Mouse (Mus musculus): ENCODE measurements around the gene Klk4. TPM values are rescaled to one million over a fixed set of nuclear protein-coding genes. Genes with fewer than 3 reads are reported as not detected.
A peak's percentile ranks its signal among the peaks of the same experiment; 100 is the strongest.

Klk4 gene
- total RNA-seq, 2 experiments from 2014 or later, result not detected

DNA sequence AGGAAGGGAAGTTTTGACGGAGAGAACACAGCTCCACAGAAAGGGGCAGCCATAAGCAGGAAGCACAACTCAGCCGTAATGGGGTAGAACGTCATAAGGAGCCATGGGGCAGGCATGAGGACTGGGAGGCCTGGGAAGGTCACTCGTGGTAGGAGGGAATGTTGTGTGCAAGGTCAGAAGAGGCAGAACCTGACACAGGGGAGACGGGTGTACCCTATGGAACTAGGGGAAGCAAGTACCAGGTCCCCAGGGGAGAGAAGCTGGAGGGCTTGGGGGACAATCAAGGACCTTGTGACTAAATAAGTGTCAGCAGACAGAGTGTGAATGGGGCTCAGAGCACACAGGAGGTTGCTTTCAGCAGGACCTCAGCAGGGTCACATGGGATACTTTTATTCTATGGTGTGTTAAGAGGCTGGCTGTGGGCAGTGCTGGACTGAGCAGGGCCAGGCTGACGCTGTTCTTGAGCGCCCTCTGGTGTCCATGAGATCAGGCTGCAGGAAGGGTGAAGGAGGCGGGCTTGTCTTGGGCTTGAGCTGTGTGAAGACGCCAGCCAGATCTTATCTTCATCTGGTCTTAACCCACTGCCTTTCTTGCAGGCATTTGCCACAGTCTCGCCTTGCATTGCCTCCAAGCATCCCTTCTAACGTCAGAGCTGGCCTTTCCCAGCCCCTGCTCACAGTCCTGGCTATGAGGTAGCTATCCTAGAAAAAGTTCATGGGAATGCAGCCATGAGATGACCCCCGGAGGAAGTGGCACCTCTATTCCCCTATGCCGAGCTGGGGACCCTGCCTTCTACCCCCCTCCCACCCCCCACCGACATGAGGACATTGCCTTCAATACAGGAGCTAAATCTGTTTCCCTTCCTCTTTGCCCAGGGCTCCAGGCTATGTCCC, 38.8 kb downstream of the Klk4 start:
- DNase-seq, result peak; percentile 58 to 64

DNA sequence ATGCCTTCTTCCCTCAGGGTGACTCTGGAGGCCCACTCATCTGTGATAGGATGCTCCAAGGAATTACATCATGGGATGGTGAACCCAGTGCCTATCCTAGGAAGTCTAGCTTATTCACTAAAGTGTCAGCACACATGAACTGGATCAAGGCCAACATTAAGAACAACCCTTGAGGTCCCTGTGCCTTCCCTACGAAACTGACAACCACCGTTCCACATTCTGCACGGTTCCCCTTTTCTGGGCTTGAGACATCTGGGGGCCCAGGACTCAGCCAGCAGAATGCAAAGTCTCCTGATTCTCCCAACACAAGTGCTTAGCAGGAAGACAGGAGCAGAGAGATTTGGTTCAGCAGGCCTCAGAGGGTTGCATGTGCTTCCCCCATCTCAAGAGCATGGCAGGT, 39.6 kb downstream of the Klk4 start:
- no peak for DNase-seq

DNA sequence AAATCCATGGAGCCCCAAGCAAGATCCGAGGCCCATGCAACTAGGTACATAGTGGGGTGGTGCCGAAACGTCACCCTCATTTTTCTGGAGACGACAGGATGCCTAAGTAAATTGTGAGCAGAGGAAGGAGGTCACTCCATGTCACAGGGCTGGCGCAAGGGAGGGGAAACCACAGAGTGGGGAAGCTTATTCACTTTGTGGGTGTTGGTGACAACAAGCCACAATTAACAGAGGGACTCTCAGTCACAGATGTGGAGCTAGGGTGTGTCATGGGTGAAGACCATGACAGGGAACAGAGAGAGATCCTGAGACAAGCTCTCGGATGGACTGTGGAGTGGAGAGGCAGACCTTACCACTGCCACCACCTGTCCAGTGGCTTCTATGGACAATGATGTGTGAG, 40.1 kb downstream of the Klk4 start:
- no peak for DNase-seq

DNA sequence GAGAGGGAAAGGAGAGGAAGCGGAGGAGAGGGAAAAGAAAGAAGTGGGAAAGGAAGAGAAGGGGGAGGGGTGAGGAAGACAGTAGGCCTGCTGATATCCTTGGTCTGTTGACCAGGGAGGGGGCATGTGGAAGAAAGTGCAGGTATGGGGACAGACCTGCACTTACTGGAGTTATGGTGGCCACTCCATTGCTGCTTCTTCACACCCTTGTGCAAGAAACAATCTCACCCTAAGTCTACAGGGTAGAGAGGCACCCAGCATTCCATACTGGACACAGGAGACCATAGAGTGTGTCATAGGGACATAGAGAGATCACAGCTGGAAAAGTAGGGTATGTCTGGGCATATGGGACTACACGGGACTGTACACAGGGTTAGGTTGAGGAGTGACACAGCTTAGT, 41.0 kb downstream of the Klk4 start:
- DNase-seq, result no peak

DNA sequence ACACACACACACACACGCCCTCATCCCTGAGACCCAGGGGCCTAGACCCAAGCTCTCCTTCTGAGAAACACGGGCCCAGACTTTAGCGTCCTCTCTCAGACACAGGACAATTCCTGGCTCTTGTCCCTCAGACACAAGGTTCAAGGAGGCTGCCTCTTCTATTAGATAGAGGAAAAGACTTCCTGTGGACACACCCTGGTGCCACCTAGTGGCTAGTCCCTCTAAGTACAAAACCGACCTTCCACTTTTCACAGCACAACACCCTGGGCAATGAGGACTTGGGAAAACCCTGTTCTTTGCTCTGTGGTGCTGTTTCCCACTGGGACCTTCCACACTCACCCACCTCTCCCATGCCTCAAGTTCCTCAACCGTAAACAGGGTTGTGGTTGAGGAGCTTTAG, 45.0 kb downstream of the Klk4 start:
- no peak for DNase-seq

DNA sequence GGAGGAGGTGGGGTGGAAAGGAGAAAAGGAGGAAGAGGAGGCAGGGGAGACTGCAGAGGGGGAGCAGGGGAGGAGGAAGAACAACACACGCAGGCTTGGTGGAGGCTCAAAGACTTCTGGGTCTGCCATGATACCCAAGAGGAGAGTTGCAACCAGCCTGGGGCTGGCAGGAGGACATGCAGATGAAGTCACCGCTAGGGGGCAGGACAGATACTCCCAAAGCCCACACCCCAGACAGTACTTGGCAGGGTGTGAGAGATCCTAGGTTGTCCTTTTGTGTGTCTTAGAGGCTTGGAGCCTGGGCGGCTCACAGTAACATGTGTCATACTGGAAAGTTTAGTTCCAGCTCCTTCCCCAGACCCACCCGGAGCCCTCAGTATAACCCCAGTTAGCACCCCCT, 47.6 kb downstream of the Klk4 start:
- no peak for DNase-seq

DNA sequence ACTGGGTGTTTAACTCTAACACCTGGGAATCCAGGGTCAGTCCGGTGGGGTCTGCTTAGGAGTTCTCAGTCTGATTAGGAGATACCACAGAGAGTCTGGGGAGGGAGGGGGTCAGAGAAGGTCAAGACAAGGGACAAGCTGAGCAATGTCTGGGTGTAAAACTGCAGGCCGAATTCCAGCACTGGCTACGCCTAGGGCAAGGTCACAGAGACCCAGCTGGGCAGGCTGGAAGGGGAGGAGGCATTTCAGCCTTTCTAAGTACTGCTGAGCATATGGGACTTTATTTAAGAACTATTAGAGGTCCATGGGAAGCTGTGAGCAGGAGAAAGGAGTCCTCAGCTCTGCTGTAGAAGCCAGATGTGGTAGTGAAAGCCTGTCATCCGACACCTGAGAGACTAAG, 51.4 kb downstream of the Klk4 start:
- DNase-seq, result no peak

DNA sequence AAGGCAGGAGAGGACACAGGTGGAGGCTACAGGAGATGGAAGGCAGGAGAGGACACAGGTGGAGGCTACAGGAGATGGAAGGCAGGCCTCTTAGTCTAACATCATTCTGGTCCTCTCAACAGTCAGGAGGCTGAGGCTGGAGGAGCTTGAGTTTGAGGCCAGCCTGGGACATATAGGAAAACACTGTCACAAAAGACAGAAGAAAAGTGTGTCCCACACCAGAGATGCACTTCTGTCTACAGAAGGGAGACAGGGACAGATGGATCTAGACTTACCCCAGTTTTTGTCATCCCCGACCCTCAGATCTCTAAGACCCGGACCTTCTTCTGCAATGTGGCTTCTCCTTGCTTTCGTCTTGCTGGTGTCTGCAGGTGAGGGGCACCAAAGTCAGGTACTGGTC, 52.5 kb downstream of the Klk4 start, which contains the start of gene Klk15:
TSS of gene Klk15 (plus strand) at position 301 of the 400 bp plus-strand sequence.
- no peak for DNase-seq

DNA sequence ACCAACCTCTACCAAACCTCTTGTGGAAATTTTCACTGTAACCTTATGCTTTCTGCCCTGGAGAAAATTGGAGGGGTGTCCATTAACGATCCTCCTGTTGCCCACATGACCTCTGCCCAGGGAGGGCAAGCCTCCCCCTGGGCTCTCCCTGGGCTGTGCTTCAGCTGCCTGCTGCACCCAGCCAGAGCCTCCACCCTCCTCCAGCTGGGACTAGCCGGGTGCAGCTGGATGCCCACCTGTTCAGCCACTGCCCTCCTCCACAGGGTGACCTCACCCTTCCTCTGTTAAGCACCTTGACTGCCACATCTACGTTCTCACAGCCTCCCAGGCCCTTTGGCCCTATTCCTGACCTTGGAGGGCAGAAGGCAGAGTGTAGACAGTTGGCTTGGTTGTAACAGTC, 53.8 kb downstream of the Klk4 start:
- no peak for DNase-seq

Other genes with a start within 250 kb of the Klk4 start
- under 1 TPM in 1 of 2 experiments, not detected in 1; 0.25 TPM for gene Ceacam18, start 246.5 kb upstream of the Klk4 start, total RNA-seq (2021)
- gene Siglece, start 221.0 kb upstream of the Klk4 start, total RNA-seq (2021), result 1 to 10 TPM in 1 of 2 experiments, under 1 TPM in 1; 0.83 to 1.4 TPM
- gene Ctu1, start 209.1 kb upstream of the Klk4 start, total RNA-seq (2021), result 10 to 100 TPM; 11.7 to 11.8 TPM
- not detected for gene Klk14, start 190.7 kb upstream of the Klk4 start, total RNA-seq (2021)
- gene Klk13, start 168.6 kb upstream of the Klk4 start, total RNA-seq (2021), result not detected
- not detected for gene Klk12, start 112.3 kb upstream of the Klk4 start, total RNA-seq (2021)
- not detected for gene Klk11, start 106.6 kb upstream of the Klk4 start, total RNA-seq (2021)
- gene Klk10, start 100.1 kb upstream of the Klk4 start, total RNA-seq (2021), result under 1 TPM; 0.83 to 1.00 TPM
- not detected for gene Klk9, start 89.3 kb upstream of the Klk4 start, total RNA-seq (2021)
- gene Klk8, start 83.6 kb upstream of the Klk4 start, total RNA-seq (2021), result 10 to 100 TPM; 25.4 to 31.7 TPM
- under 1 TPM; 0.38 to 0.47 TPM for gene Klk7, start 69.9 kb upstream of the Klk4 start, total RNA-seq (2021)
- under 1 TPM in 1 of 2 experiments, not detected in 1; 0.87 TPM for gene Klk6, start 56.7 kb upstream of the Klk4 start, total RNA-seq (2021)
- not detected for gene Klk5, start 39.2 kb upstream of the Klk4 start, total RNA-seq (2021)
- not detected for gene Klk15, start 52.6 kb downstream of the Klk4 start, total RNA-seq (2021)
- gene Klk1b8, start 69.5 kb downstream of the Klk4 start, total RNA-seq (2021), result not detected
- gene Klk1b1, start 85.6 kb downstream of the Klk4 start, total RNA-seq (2021), result not detected
- gene Klk1b9, start 94.9 kb downstream of the Klk4 start, total RNA-seq (2021), result not detected
- gene Klk1b11, start 114.7 kb downstream of the Klk4 start, total RNA-seq (2021), result not detected
- not detected for gene Klk1b26, start 131.0 kb downstream of the Klk4 start, total RNA-seq (2021)
- not detected for gene Klk1b27, start 171.1 kb downstream of the Klk4 start, total RNA-seq (2021)
- gene Klk1b21, start 221.2 kb downstream of the Klk4 start, total RNA-seq (2021), result not detected
- not detected for gene Klk1b22, start 231.5 kb downstream of the Klk4 start, total RNA-seq (2021)